In genomic region chr14:36965421-36965820, GRCm38 (mm10) we compare ENCODE assay signal across 22 mouse cellular contexts. TPM values are rescaled to one million over a fixed set of nuclear protein-coding genes. Genes with fewer than 3 reads are reported as not detected.
A peak's percentile ranks its signal among the peaks of the same experiment; 100 is the strongest.
DNase-seq lines count a peak whose midpoint lies in the region; ATAC-seq and TF ChIP-seq lines count a peak whose summit lies in the region.
"Had no signal": no experiment of that assay in that cellular context is flagged by ENCODE, and none has a peak within 500 bp of the region (broad histone marks: within the 10 kb centered on the region; RNA-seq: fewer than 3 reads in every experiment).

No protein-coding gene starts in this region.

- no peak overlapping the region for H3K9ac ChIP-seq in hindbrain, postnatal 0 days (replicated peaks; ENCODE audit: low read length)
- H3K9ac ChIP-seq in hindbrain, embryonic 14.5 days: no peak overlapping the region
- H3K9ac ChIP-seq in limb, embryonic 12.5 days (replicated peaks): no peak overlapping the region
- no peak overlapping the region for H3K9ac ChIP-seq in stomach, postnatal 0 days (ENCODE audit: low read length)
- H3K9ac ChIP-seq: embryonic facial prominence, embryonic 13.5 days; forebrain, embryonic 13.5 days; kidney, embryonic 15.5 days had no signal

- no peak for TF ChIP-seq CTCF in hindbrain, postnatal 0 days (IDR thresholded peaks at IDR 0.05; ENCODE audit: low read depth)
- no peak for TF ChIP-seq CTCF in stomach, postnatal 0 days (IDR thresholded peaks at IDR 0.05; ENCODE audit: low read depth)

- H3K27ac ChIP-seq in hindbrain, postnatal 0 days: no peak overlapping the region
- H3K27ac ChIP-seq in hindbrain, embryonic 14.5 days: no peak overlapping the region
- H3K27ac ChIP-seq in limb, embryonic 12.5 days: 0 out of 2 replicates have a peak overlapping the region, but pooled peaks have one; percentile 9
- H3K27ac ChIP-seq in limb, embryonic 10.5 days: no peak overlapping the region
- no peak overlapping the region for H3K27ac ChIP-seq in stomach, postnatal 0 days (replicated peaks)
- H3K27ac ChIP-seq: embryonic facial prominence, embryonic 13.5 days; forebrain, embryonic 13.5 days; gastrocnemius, adult 2 months; kidney, embryonic 15.5 days; midbrain, embryonic 10.5 days had no signal

- H3K4me2 ChIP-seq in hindbrain, postnatal 0 days (ENCODE audit: low read depth, low read length): peak overlapping the region; percentile 61; the same call in 1 of the 2 replicates
- H3K4me2 ChIP-seq in hindbrain, embryonic 14.5 days (replicated peaks): no peak overlapping the region
- no peak overlapping the region for H3K4me2 ChIP-seq in limb, embryonic 12.5 days
- H3K4me2 ChIP-seq in stomach, postnatal 0 days (replicated peaks; ENCODE audit: low read depth): no peak overlapping the region
- H3K4me2 ChIP-seq: embryonic facial prominence, embryonic 13.5 days; forebrain, embryonic 13.5 days; kidney, embryonic 15.5 days had no signal

- DNase-seq in hindbrain, postnatal 0 days (ENCODE audit: low spot score): no peak
- no peak for DNase-seq in hindbrain, embryonic 14.5 days (ENCODE audit: low spot score)
- DNase-seq in limb, embryonic 10.5 days (ENCODE audit: low spot score): no peak
- DNase-seq in embryo, embryonic 10.5 days (ENCODE audit: low spot score): peak; percentile 39
- peak; percentile 23 for DNase-seq in forelimb bud, embryonic 11.5 days (ENCODE audit: low read depth, low spot score)
- DNase-seq in stomach, postnatal 0 days (ENCODE audit: low spot score): no peak
- DNase-seq: adrenal gland, postnatal 25 days; cerebellum, adult 8-10 months; cerebellum, postnatal 36 days; gastrocnemius, adult 2 months; layer of hippocampus, postnatal 36 days; right cerebral cortex, postnatal 25 days; spleen, adult 18-20 months; thymus, postnatal 14 days had no signal

- H3K36me3 ChIP-seq in hindbrain, postnatal 0 days (ENCODE audit: insufficient read depth, low read length): no peaks in the 10 kb centered on the region
- no peaks in the 10 kb centered on the region for H3K36me3 ChIP-seq in hindbrain, embryonic 14.5 days (replicated peaks; ENCODE audit: control insufficient read depth, insufficient read depth)
- H3K36me3 ChIP-seq in limb, embryonic 12.5 days: no peaks in the 10 kb centered on the region
- no peaks in the 10 kb centered on the region for H3K36me3 ChIP-seq in limb, embryonic 10.5 days
- no peaks in the 10 kb centered on the region for H3K36me3 ChIP-seq in stomach, postnatal 0 days (ENCODE audit: control insufficient read depth, insufficient read depth, low read length)
- H3K36me3 ChIP-seq: embryonic facial prominence, embryonic 13.5 days; kidney, embryonic 15.5 days; midbrain, embryonic 10.5 days had no signal

- no peaks in the 10 kb centered on the region for H3K27me3 ChIP-seq in hindbrain, postnatal 0 days (ENCODE audit: insufficient read depth, low read length)
- no peaks in the 10 kb centered on the region for H3K27me3 ChIP-seq in hindbrain, embryonic 14.5 days (ENCODE audit: control insufficient read depth, insufficient read depth, low read length)
- H3K27me3 ChIP-seq in limb, embryonic 12.5 days: no peaks in the 10 kb centered on the region
- H3K27me3 ChIP-seq in limb, embryonic 10.5 days (ENCODE audit: low read depth, poor library complexity, severe bottlenecking): no peaks in the 10 kb centered on the region
- H3K27me3 ChIP-seq in stomach, postnatal 0 days (ENCODE audit: control insufficient read depth, insufficient read depth, low read length): no peaks in the 10 kb centered on the region
- H3K27me3 ChIP-seq: embryonic facial prominence, embryonic 13.5 days; forebrain, embryonic 13.5 days; kidney, embryonic 15.5 days had no signal

- H3K4me1 ChIP-seq in hindbrain, postnatal 0 days (ENCODE audit: insufficient read depth, low read length): peaks cover 9% of the 10 kb centered on the region; the same call in 1 of the 2 replicates
- H3K4me1 ChIP-seq in hindbrain, embryonic 14.5 days (replicated peaks; ENCODE audit: control insufficient read depth, insufficient read depth, low read length): peaks cover 24% of the 10 kb centered on the region
- H3K4me1 ChIP-seq in limb, embryonic 12.5 days (replicated peaks): peaks cover 4% of the 10 kb centered on the region; the same call in 1 of the 2 replicates
- H3K4me1 ChIP-seq in limb, embryonic 10.5 days: peaks cover 12% of the 10 kb centered on the region
- H3K4me1 ChIP-seq in stomach, postnatal 0 days (replicated peaks; ENCODE audit: control insufficient read depth, insufficient read depth): no peaks in the 10 kb centered on the region

- no peak for TF ChIP-seq EP300 in stomach, postnatal 0 days (optimal IDR thresholded peaks at IDR 0.05)

- no peaks in the 10 kb centered on the region for H3K9me3 ChIP-seq in hindbrain, postnatal 0 days (ENCODE audit: low read length)
- no peaks in the 10 kb centered on the region for H3K9me3 ChIP-seq in hindbrain, embryonic 14.5 days (ENCODE audit: control insufficient read depth, low read length)
- H3K9me3 ChIP-seq in limb, embryonic 12.5 days: no peaks in the 10 kb centered on the region
- no peaks in the 10 kb centered on the region for H3K9me3 ChIP-seq in limb, embryonic 10.5 days (replicated peaks)
- H3K9me3 ChIP-seq in stomach, postnatal 0 days (ENCODE audit: control insufficient read depth, low read length): no peaks in the 10 kb centered on the region
- H3K9me3 ChIP-seq: embryonic facial prominence, embryonic 13.5 days; forebrain, embryonic 13.5 days; kidney, embryonic 15.5 days; midbrain, embryonic 10.5 days had no signal

- no peak for ATAC-seq in hindbrain, postnatal 0 days
- ATAC-seq in hindbrain, embryonic 14.5 days (ENCODE audit: low FRiP score): no peak
- ATAC-seq in limb, embryonic 12.5 days (ENCODE audit: insufficient number of reproducible peaks, insufficient read depth, low FRiP score, low TSS enrichment, low read depth): no peak
- ATAC-seq in stomach, postnatal 0 days (ENCODE audit: low FRiP score, low TSS enrichment): no peak
- ATAC-seq: CD4-positive, CD25-positive, alpha-beta regulatory T cell, adult 4 months; forebrain, embryonic 13.5 days; lung, postnatal 0 days; midbrain, embryonic 16.5 days had no signal

- 36% methylated on average over 3 of the region's 3 CpGs for WGBS in hindbrain, postnatal 0 days
- WGBS in hindbrain, embryonic 14.5 days: 50% methylated on average over 3 of the region's 3 CpGs
- 13% methylated on average over 3 of the region's 3 CpGs for WGBS in limb, embryonic 12.5 days
- WGBS in limb, embryonic 10.5 days: 13% methylated on average over 3 of the region's 3 CpGs
- 50% methylated on average over 3 of the region's 3 CpGs for WGBS in stomach, postnatal 0 days

- no peak overlapping the region for H3K4me3 ChIP-seq in hindbrain, postnatal 0 days (ENCODE audit: low read length)
- H3K4me3 ChIP-seq in hindbrain, embryonic 14.5 days (replicated peaks; ENCODE audit: low read length): no peak overlapping the region
- no peak overlapping the region for H3K4me3 ChIP-seq in limb, embryonic 12.5 days (replicated peaks)
- H3K4me3 ChIP-seq in limb, embryonic 10.5 days: no peak overlapping the region
- no peak overlapping the region for H3K4me3 ChIP-seq in stomach, postnatal 0 days (ENCODE audit: low read depth, low read length)
- H3K4me3 ChIP-seq: embryonic facial prominence, embryonic 13.5 days; forebrain, embryonic 13.5 days; gastrocnemius, adult 2 months; kidney, embryonic 15.5 days; midbrain, embryonic 10.5 days had no signal

RNA-seq across cellular contexts. Expression of gene Ccser2, which starts 3.2 kb away (rescaled TPM):
- total RNA-seq in hindbrain, postnatal 0 days (2014; rRNA removed): 77.1 and 80.8 TPM in 2 replicates
- 103 and 113 TPM in 2 replicates for polyA plus RNA-seq in hindbrain, postnatal 0 days (2015; fragmentation: Nextera tagmentation; extraction: Ambion mirVana)
- polyA plus RNA-seq in hindbrain, embryonic 14.5 days (2014; fragmentation: Nextera tagmentation; extraction: Ambion mirVana): 84.4 and 96.1 TPM in 2 replicates
- 32.3 and 32.6 TPM in 2 replicates for polyA plus RNA-seq in limb, embryonic 12.5 days (2016; fragmentation: Nextera tagmentation; extraction: Ambion mirVana)
- 20.0 and 25.5 TPM in 2 replicates for polyA plus RNA-seq in limb, embryonic 10.5 days (2016; fragmentation: Nextera tagmentation; extraction: Ambion mirVana)
- polyA plus RNA-seq in stomach, postnatal 0 days (2015; fragmentation: Nextera tagmentation; extraction: Ambion mirVana): 18.1 and 19.7 TPM in 2 replicates

Comparison
In these comparisons a context has a peak if more than half of its experiments do, and no peak if none do; other contexts are left out.
1. DNase-seq: peak in embryo, embryonic 10.5 days (single experiment) and forelimb bud, embryonic 11.5 days (single experiment); none in hindbrain, postnatal 0 days (single experiment), hindbrain, embryonic 14.5 days (single experiment), limb, embryonic 10.5 days (single experiment) and stomach, postnatal 0 days (single experiment).